Mouse (Mus musculus) cerebellum, adult 9-10 months (tissue): Measurements from ENCODE around the gene Tet1.

ENCODE experiments used
- DNase-seq: peaks from one replicate; pipeline ENCODE4 v3.0.0; 2022

The Tet1 gene

DNA sequence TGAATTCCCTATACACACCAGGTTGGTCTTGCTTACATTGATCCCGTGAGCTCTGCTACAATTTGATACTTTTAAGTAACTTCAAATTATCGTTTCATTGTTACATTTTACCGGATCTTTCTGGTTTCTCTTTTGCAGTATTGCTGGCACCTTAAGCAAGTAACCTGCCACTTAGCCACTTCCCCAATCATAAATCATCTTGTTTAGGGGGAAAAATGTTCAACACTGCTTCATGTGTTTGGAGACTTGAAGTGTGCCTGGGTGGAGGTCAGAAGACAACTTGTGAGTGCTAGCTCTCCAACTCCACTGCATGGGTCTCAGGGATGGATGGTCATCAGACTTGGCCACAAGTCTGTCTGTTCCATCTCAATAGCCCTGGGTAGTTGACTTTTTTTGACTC is 17.8 kb downstream of the Tet1 start:
- DNase-seq: no peak

DNA sequence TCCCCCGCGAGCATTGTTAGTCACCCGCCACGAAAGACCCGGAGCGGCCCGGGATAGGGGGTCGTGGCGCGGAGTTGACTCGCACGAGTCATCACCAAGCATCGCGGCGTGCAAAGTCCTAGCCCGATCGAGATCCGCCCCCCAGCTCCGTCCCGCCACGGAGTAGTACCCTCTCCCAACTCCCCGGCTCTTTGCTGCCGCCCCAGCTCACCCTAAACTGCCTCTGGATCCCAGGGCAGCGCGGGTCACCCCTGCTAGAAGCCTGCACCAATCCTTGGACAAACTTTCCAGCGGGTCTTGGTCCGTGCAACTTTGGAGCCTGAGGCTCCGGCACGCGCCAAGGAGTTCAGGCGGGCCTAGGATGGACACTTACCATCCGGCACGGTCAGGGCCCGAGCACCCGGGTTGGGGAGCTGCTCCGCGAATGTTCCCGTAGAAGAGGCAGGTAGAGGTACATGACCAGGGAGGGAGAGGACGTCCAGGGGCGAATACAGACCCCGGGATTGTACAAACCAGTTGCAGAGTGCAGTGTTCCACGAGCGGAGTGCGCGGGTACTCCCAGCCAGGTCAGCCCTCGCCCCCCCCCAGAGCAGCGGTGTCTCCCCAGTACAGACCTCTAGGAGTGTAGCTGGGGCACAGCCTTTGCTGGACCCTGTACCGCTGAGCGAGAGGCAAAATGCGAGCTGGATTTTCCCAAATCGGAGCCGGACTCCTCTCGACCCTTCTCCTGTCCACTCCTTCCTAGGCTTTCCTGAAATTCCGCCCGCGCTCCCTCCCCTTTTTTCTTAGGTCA is 21.8 kb downstream of the Tet1 start:
- peak; percentile 67 for DNase-seq

- DNase-seq: no peak
These were observed 22.6 kb downstream of the Tet1 start for GRCm38 (mm10) chr10:62885969-62886798.

DNA sequence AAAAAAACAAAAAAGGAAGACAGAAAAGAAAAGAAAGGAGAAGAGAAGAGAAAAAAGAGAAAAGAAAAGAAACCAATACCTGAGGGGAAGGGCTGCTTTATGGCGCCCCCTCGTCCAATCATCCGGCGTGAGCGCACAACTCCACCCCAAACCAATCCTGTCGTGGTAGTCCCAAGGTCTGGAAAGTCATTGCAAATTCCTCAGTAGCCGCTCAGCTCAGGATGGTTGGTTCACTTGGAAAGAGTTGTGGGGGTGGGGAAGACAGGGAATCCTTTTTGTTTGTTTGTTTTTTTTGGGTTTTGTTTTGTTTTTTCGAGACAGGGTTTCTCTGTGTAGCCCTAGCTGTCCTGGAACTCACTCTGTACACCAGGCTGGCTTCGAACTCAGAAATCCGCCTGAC is 23.3 kb downstream of the Tet1 start:
- DNase-seq: no peak

DNA sequence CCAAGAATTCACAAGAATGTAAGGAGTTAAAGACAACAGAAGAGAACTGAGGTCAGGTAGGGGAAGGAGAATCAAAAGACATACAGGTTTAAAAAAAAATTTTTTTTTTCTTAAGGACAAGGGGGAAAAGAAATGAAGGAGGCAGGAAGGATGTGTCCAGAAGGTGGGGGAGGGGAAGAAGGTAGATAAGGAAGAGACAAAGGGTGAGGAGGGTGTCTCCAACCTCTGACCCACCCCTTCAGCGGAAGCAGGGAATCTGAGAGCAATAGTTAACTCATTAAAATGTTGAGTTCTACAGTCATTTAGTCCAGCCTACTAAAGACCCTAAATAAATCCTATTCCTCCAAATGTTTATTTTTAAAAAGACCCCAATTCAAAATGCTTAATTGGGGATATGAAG is 24.3 kb downstream of the Tet1 start:
- DNase-seq: no peak

DNA sequence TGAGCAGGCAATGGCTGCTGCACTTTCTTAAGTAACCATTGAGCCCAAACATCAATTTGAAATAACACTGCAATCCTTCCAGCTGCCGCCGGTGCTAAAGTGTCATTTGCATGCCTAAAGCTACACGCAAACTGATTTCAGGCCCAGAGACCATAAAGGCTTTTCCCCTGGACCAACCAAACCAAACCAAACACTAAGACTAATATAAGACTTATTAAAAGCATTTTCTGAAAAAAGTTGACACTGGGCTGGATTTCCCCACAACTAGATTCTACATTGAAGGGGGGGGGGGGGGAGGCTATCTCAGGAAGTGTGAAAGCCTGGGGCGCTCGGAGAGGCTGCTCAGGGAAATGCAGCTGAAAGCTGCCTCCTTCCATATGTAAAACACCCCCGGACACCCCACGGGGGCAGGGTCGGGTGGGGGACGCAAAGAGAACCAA is 24.8 kb downstream of the Tet1 start:
- DNase-seq: no peak

DNA sequence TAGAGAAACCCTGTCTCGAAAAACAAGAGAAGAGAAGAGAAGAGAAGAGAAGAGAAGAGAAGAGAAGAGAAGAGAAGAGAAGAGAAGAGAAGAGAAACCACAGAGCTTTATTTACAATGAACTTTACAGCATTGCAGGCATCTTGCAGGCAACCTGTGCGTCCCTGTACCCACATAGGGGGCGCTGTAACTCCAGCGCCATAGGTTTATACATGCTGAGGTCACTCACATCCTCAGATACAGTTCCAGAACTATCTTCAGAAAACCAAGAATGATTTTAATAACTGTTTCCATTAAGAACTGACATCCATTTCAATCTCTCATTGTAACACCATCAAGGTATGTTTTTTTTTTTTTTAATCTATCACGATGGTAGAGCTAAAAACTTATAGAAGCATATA is 27.6 kb downstream of the Tet1 start:
- DNase-seq: no peak

GRCm38 (mm10) chr10:62878056-62878455 is 30.7 kb downstream of the Tet1 start:
- no peak for DNase-seq

DNA sequence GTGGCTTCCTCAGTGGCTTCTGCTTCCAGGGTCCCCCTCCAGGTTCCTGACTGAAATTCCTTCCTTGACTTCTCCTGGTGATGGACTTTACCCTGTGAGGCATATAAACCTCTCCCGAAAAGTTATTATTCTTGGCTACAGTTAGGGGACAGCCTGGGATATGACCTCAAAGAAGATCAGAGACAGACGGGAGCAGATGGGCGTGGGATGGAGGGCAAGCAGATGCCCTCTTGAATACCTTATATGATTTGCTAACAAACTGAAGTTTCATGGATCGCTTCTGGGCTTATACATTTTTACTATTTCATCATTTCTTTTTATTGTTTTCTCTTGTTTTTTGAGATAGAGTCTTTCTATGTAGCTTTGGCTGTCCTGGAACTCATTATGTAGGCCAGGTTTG is 33.2 kb downstream of the Tet1 start:
- DNase-seq: no peak

DNA sequence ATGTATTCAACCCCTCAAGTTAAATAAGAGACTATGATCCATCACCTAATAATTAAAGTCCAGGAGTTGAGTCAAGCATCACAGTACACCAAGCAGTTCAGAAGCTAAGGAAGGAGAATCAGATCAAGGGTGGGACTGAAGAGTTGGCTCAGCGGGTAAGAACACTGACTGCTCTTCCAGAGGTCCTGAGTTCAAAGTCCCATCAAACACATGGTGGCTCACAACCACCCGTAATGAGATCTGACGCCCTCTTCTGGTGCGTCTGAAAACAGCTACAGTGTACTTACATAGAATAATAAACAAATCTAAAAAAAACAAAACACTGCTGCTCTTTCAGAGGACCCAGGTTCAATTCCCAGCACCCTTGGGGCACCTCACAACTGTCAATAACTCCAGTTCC is 34.0 kb downstream of the Tet1 start:
- DNase-seq: no peak

GRCm38 (mm10) chr10:62866035-62866791 is 42.6 kb downstream of the Tet1 start:
- peak; percentile 77 for DNase-seq

DNA sequence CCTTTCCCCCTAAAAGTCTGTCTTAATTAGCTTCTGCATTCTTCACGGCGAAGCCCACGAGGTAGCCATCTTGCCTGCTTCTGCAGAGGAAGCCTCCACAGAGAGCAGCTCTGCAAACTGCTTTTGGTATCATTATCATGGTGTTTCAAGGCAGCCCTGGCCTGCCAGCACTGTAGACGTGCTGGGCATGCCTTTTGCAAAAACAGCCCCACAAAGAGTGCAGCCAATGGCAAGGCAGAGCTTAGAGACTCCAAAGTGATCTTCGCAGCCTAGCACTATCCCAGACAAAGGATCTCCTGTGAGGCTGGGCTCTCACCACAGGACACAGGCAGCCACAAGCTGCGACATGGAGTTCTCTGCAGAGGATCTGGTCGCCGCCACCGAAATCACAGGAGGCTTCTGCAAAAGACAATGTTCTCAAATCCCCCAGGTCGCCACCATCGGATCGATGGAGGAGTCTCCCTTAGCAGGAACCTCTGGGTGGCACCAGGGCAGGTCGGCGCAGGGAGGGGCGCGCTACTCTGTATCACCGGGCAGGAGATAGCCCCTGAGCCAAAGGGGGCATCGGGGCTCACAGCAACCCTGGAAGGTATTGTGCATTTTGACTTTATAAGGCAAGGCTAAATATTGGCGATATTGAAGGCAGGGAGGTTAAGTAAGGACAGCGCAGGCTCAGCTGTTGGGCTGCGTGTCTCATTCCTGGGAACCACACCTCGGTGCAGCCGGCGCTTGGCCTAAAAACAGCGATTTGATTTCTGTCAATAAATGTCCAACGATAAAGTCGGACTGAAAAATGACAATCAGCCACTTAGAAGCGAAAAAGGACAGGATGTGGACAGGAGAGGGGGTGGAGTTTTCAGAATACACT is 43.4 kb downstream of the Tet1 start:
- DNase-seq: peak; percentile 90

DNA sequence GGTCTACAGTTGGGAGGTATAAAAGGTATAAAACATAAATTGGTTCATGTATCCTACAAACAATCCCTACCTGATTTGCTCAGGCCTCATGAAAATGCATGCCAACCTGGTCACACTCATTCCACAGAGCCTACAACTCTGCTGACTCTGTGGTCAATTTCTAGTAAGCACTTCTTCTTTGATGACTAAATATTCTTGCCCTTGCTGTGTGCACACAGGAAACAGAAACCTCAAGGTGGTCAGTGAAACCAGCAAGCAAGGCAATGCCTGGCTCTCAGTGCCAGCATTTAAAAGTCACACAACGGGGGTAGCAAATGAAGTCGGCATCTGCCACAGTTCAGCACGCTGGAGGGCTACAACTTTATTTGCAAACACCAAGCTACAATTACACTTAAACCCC is 45.2 kb downstream of the Tet1 start:
- no peak for DNase-seq

DNA sequence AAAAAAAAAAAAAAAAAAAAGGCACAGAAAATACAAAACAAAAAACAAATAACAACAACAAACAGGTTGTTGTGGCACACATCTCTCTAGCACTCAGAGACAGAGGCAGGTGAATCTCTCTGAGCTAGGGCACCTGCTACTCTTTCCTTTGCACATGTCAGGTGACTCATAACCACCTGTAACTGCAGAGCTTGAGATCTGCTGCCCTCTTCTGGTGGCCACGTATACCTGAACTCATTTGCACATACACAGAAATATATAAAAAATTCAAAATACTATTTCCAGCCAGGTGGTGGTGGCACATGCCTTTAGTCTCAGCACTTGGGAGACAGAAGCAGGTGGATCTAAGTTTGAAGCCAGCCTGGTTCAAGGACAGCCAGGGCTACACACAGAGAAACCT is 46.4 kb downstream of the Tet1 start:
- DNase-seq: no peak

GRCm38 (mm10) chr10:62858967-62859366 is 49.8 kb downstream of the Tet1 start:
- DNase-seq: no peak

DNA sequence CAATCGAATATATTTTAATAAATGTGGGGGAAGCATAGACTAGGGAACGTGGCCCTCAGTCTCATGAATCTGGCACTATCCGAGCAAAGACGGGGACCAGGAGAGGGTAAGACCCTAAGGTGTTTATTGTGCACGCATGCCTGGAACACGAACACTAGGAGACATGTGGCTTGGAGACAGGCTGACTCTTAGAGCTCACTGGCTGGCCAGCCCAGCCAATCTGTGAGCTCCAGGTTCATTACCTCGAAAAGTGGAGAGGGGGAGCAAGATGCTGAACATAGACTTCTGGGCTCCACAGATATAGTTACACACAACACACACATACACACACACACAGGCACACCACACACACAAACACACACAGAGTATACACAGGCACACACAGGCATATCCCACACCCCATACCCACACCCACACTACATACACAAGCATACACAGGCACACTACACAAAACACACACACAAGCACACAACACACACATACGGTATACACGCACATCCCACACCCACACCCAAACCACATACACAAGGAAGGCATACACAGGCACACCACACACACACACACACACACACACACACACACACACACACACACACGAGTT is 52.0 kb downstream of the Tet1 start:
- DNase-seq: no peak

DNA sequence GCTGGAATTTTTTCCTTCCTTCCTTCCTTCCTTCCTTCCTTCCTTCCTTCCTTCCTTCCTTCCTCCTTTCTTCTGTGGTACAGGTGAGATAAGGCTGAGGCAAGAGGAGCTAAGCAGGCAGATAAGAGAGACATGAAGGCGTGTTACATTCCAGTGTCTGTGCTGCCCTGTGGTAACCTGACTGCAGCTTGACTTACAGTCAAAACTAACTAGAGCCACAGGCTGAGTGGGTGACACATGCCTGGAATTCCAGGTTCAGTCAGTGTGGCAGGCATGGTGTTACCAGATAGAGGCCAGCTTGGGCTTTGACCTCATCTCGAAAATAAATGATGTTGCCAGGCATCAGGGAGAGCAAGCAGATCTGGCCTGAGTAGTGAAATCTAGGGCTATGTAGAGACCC is 53.8 kb downstream of the Tet1 start:
- DNase-seq: no peak

GRCm38 (mm10) chr10:62854581-62854980 is 54.2 kb downstream of the Tet1 start:
- DNase-seq: no peak

DNA sequence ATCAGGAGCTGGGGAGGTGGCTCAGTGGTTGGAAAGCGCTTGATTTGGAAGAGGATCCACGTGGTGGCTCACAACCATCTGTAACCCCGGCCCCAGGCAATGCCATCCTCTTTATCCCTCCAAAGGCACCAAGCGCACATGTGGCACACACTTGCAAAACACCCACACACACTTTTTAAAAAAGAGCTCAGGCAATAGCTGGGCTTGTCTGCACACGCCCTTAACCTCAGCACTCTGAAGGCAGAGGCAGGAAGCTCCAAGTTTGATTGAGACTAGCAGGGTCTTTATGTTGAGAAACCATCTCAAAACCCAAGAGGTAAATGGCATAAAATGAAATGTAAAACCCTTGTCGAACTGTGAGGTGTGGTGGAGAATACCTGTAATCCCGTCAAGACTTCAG is 57.2 kb downstream of the Tet1 start:
- DNase-seq: no peak

DNA sequence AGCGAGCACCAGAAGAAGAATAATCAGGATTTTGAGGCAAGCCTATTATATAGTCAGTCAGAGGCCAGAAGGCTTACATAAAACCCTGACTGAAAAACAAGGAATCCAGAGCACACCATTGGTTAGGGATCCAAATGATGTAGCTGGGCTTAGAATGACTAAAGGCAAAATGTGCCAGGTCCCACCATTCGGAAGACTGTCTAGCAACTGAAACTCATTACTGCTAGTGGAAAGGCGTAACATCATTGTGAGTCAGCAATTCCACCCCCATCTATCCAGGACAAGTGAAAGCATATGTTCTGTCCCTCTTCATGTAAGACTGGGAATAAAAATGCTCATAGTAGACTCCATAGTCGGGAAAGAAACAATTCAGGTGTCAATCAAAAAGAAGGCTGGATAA is 57.8 kb downstream of the Tet1 start:
- DNase-seq: no peak

GRCm38 (mm10) chr10:62848783-62849182 is 60.0 kb downstream of the Tet1 start:
- DNase-seq: no peak

GRCm38 (mm10) chr10:62847069-62847626 is 61.6 kb downstream of the Tet1 start:
- peak; percentile 83 for DNase-seq
